Mouse (Mus musculus) cerebral cortex, adult 2 months (tissue): ENCODE measurements around the gene Otop2.

ENCODE experiments used
- WGBS: fragments of 180-500 bp; shearing (Covaris S2); methylation state at CpG from one replicate; pipeline ENCODE4 v1.1.7; 2018; 5-methylcytosine and 5-hydroxymethylcytosine counted together

Gene Otop2

GRCm38 (mm10) chr11:115306863-115307262, at the start of gene Otop2:
Otop2 (plus strand) TSS chr11:115307163.
- 59% methylated on average over 8 of the region's 8 CpGs for WGBS

DNA sequence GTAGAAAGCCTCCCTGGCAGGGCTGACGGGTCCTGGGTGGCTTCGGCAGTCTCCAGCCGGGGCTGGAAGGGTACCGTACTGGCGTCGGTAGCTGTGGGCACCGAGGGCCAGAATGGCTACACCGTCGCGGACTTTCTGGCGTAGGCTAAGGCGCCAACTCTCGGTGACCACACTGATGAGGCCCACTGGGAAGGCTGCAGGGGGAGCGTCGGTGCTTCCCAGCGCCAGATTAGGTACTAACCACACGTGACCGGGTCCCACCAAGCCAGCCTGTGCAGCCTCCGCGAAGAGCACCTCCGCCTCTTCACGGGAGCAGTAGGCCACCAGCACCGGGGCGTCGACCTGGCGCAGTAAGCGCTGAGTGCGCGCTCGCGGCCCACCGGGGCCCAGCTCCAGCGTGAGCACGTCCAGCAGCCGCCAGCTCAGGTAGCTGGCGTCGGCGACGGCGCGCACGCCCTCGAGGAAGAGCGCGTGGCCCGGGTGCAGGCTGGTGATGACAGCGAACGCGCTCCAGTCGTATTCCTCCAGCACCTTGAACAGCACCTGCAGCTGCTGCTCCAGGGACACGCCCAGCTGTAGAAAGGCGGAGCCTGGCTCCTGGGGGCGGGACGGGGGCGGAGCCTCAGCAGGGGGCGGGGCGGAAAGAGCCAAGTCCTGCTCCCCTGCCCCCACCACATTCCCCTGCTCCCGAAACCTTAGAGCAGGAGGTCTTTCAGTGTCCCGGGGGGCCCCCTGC, 49.0 kb upstream of the Otop2 start:
- WGBS, result 23% methylated on average over 59 of the region's 59 CpGs

- WGBS, result 82% methylated on average over 4 of the region's 4 CpGs
Measured at GRCm38 (mm10) chr11:115259134-115259533, 47.8 kb upstream of the Otop2 start.

- 78% methylated on average over 11 of the region's 11 CpGs for WGBS
Measured at GRCm38 (mm10) chr11:115262954-115263353, 44.0 kb upstream of the Otop2 start.

DNA sequence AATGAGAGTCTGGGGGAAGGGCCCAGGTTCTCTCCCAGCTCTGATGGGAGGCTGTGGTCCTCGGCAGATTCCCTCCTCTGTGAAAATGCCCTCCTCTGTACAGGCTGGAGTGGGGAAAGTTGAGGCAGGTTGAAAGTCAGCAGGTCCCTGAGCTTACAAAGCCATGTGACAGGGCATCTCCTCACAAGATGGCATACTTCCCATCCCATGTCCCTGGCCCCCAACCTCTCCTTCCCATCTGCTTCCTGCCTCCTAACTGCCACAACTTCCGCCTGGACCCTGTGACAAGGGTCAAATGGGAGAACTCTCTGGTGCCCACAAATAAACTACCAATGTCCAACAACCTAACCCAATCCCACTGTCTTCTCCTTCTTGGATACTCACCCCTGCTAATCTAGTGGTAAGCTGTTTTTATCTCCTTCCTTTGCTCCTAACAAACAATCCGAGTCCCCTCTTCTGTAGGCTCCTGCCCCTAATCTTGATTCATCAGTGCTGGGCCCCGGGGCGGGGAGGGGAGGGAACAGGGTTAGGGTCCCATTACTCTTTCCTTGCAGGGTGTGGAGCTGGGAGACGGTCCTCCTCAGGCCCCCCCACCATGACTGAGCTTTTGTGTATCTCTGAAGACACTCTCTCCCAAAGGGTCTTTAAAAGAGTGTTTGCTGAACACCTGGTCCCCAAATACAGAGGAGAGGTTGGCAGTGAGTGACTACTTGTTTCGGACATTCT, 42.7 kb upstream of the Otop2 start:
- WGBS, result 83% methylated on average over 7 of the region's 7 CpGs

DNA sequence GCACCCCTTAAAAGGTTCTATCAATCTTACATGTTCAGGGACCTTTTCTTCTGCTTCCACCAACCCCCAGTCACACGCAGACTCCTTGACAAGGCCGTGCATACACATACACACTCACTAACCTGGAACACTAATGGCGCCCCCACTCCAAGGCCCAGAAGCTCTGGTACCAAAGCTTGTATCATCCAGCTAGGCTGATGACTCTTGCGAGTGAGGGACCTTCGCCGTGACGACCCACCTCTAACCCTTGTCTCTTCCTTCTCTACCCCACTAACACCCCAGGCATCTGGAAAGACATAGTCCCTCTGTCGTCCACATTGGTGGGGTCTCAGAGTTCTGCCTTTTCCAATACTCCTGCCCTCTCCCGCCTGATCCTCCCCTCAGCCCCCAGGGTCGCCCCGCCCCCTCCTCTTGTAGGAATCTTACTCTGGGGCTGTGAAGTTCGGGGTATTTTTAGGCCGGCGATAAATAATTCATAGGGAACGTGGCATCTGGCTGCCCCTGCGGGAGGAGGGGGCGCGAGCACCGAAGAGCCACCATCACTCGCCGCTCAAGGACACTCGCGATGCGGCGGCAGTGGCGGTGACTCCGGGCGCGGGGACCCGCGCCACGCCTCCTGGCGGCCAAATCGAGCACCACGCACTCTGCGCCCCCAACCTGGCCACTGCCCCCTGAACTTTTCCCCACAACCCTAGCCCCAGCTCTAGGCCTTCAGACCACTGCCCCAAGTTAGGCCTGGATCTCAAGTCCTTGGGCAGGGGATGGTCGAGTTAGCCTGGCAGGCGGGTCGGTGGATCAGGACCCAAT, 41.9 kb upstream of the Otop2 start:
- WGBS, result 16% methylated on average over 39 of the region's 39 CpGs

DNA sequence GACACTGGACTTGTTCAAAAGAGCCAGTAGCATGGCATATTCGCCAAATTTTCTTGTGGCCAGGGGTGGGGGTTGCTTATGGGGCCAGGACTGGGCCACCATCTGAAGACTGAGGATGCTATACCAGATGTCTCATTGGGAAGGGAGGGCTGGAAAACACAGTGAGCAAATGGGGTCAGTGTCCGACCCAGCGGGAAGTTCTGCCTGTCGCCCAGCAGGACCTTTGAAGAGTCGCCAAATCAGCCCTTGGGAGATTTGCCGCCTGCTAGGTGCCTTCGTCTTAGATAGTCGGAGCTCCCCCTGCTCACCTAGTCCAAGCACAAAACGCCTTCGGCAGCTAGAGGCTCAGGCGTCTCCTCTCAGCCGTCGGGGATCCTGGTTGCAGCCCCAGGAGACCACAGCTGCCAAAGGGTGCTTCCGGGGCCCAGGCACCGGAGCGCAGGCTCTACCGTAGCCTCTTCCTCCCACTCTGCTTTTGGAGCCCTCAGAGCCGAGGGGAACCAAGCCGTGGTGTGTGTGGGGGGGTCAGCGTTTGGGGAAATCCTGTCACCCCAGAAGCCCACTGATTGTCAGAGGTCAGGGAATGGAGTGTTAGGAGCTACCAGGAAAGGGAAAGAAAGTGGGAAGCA, 41.1 kb upstream of the Otop2 start:
- 11% methylated on average over 20 of the region's 20 CpGs for WGBS

DNA sequence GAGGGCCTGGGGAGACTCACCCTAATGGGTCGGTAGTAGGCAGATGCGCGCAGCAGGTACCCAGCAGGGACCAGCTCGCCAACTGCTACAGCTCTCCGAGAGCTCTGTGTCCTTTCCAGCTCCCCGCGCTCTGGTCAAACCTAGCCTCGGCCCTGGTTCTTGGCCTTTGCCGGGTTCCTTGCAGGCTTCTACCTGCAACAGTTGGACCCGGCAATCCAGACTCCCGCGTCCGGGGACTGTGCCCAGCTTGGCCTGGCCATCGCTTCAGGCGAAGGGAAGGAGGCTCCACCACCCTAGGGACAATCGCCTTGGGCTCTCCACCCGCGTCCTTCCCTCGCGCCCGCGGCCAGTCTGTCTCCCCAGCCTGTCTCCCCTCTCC, 40.6 kb upstream of the Otop2 start:
- 5% methylated on average over 22 of the region's 22 CpGs for WGBS

DNA sequence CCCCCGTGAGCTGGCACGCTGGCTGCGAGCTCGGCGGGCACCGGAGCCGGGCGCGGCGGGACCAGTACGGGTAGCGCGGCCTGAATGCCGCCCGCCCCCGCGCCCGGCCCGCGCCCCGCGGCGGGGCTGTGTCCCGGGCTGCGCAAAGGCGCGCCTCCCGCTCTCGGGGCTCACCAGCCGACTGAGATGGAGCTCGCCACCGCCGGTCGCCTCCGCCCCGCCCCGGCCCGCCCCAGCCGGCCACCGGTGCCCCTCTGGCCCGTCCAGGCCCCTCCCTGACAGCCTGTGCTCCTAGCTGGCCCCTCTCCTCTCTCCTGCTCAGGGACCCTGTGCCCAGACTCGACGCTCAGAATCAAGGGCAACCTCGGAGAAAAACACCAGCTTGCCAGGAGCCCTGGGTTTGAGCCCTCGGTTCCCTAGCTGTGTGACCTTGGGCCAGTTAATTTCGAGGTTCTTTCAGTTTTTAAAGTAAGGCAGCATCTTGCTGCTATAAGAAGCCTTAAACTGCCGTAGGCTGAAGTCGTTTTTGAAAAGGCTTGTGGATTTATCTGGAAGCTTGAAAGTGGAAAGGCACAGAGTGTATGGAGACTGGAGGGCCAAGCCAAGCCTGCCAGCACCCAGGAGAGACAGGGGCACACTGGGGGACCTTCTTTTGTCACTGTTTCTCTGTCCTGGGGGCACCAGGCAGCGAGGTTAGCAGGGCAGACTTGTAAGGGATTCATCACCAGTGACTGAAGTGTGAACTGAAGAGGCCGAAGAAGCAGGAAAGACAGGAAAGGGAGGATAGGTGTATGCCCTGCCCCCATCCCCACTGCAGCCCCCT, 39.7 kb upstream of the Otop2 start, which contains the start of gene Grin2c:
Gene Grin2c, minus strand, starts transcription at position 183 of the 823 bp plus-strand sequence.
- 10% methylated on average over 46 of the region's 50 CpGs for WGBS

- 91% methylated on average over 11 of the region's 11 CpGs for WGBS
Measured at GRCm38 (mm10) chr11:115267958-115268357, 39.0 kb upstream of the Otop2 start.

GRCm38 (mm10) chr11:115269330-115270066, 37.5 kb upstream of the Otop2 start:
- 95% methylated on average over 27 of the region's 27 CpGs for WGBS

- WGBS, result 31% methylated on average over 18 of the region's 19 CpGs
Measured at GRCm38 (mm10) chr11:115270148-115270861, 36.7 kb upstream of the Otop2 start.

DNA sequence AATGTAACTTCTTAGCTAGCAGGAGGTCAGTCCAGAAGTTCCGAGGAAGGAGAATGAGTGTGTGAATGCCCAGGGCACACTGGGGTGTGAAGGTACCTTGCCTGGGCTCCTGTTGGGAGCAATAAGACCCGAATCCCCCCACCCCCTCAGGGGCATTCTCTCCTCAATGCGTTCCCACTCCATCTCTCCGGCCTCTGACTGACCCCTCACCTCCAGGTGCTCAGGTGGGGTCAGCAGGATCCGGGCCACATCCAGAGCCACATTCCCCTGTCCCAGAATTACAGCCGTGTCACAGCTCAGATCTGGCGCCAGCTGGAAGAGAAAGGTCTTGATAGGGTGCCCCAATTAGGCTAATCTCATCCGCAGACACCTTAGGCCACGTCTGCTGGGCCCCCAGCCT, 35.9 kb upstream of the Otop2 start:
- WGBS, result 84% methylated on average over 9 of the region's 9 CpGs

- 79% methylated on average over 10 of the region's 10 CpGs for WGBS
Measured at GRCm38 (mm10) chr11:115271481-115271880, 35.5 kb upstream of the Otop2 start.

- 79% methylated on average over 10 of the region's 10 CpGs for WGBS
Measured at GRCm38 (mm10) chr11:115272894-115273498, 34.0 kb upstream of the Otop2 start.

DNA sequence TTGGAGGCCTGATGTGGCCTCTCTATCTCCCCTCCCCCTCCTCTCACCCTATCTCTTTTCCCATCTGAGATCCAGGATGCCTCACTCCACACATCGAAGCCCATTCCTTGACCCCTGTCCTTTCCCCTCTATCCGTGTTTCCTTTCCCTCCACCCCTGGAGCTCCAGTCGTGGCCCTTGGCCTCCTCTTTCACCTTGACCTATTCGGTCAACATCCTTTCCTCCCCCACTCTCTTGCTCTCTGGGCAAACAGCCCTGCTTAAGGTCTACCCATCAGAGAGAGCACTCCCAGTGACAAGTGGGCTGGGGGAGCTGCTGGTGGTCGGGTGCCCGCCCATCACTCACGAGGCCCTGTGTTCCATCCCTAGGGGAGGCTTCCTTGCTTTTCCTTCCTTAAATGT, 33.2 kb upstream of the Otop2 start:
- WGBS, result 83% methylated on average over 7 of the region's 7 CpGs

GRCm38 (mm10) chr11:115274178-115274577, 32.8 kb upstream of the Otop2 start:
- 83% methylated on average over 7 of the region's 7 CpGs for WGBS

GRCm38 (mm10) chr11:115274771-115275170, 32.2 kb upstream of the Otop2 start:
- 91% methylated on average over 6 of the region's 6 CpGs for WGBS

DNA sequence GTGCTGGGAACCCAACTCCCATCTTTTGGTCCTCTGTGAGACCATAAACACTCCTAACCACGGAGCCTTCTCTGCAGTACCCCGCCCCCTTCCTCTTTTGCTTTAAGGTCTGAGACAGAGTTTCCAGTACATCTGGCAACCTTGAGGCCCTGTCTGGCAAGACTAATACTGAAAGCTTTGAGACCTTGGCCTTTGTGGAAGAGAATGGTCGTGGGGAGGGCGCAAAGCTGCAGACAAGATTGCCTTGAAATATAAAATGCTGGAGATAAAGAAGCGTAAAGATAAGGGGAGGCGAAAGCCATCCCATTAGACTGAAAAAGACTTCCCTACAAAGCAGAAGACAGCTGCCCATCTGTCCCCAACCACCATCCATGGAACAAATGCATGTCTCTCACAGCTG, 31.5 kb upstream of the Otop2 start:
- WGBS, result 81% methylated on average over 6 of the region's 6 CpGs
